Comparison of ENCODE assay signal across 23 mouse cellular contexts in the genomic region with DNA sequence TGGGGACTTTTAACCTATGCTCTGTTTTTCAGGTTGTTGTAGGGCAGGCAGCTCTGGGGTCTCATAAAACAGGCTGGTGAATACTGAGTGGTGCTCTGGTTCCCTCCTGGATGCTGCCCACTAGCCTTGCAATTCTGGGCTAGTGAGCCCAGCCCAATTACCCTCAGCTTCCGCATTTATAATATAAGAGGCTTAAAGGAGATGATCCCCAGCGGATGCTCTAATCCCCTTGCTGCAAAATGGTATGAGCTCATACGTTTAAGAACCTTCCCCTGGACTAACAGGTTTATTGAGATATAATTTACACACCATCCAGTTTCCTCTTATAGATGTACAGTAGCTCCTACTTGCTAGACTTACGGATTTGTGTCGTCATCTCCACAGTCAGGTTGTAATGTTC.
DNase-seq lines count a peak whose midpoint lies in the region; ATAC-seq and TF ChIP-seq lines count a peak whose summit lies in the region.
"Had no signal": no experiment of that assay in that cellular context is flagged by ENCODE, and none has a peak within 500 bp of the region (broad histone marks: within the 10 kb centered on the region; RNA-seq: fewer than 3 reads in every experiment).

No protein-coding gene starts in this region.

- peak; percentile 24; the same call in 1 of the 2 replicates for ATAC-seq in midbrain, embryonic 13.5 days
- no peak for ATAC-seq in midbrain, postnatal 0 days (ENCODE audit: low FRiP score)
- ATAC-seq: forebrain, embryonic 14.5 days had no signal

- H3K36me3 ChIP-seq in midbrain, embryonic 13.5 days: peaks cover 7% of the 10 kb centered on the region; the same call in 1 of the 2 replicates
- no peaks in the 10 kb centered on the region; the same call in 1 of the 2 replicates for H3K36me3 ChIP-seq in midbrain, postnatal 0 days (ENCODE audit: insufficient read depth, low read length)

- DNase-seq in midbrain, postnatal 0 days (ENCODE audit: low spot score): no peak
- peak; percentile 64 for DNase-seq in retina, adult 2 months (ENCODE audit: low read depth, low spot score)
- DNase-seq in retina, embryonic 14.5 days (ENCODE audit: low spot score): no peak
- peak; percentile 77 for DNase-seq in retina, postnatal 1 day
- DNase-seq in layer of hippocampus, adult 2 months (ENCODE audit: low spot score in 2 of 2): no peak
- no peak for DNase-seq in yolk sac, embryonic 10.5 days (ENCODE audit: low spot score)
- DNase-seq: adrenal gland, adult 2 months; adrenal gland, postnatal 10 days; adrenal gland, postnatal 25 days; cerebellum, adult 11 months; cerebellum, adult 18-20 months; cerebellum, adult 8-10 months; cerebellum, adult 9-11 months; cerebellum, postnatal 14 days; cerebellum, postnatal 36 days; embryo, embryonic 11 days had no signal

- no peak overlapping the region for H3K4me2 ChIP-seq in midbrain, embryonic 13.5 days (replicated peaks)
- H3K4me2 ChIP-seq in midbrain, postnatal 0 days (ENCODE audit: low read depth, low read length, poor library complexity, severe bottlenecking): no peak overlapping the region
- H3K4me2 ChIP-seq: embryonic facial prominence, embryonic 13.5 days; embryonic facial prominence, embryonic 15.5 days; forebrain, embryonic 12.5 days had no signal

- H3K9ac ChIP-seq in midbrain, embryonic 13.5 days (replicated peaks): no peak overlapping the region
- no peak overlapping the region for H3K9ac ChIP-seq in midbrain, postnatal 0 days (replicated peaks; ENCODE audit: low read length, poor library complexity, severe bottlenecking)
- H3K9ac ChIP-seq: embryonic facial prominence, embryonic 13.5 days; embryonic facial prominence, embryonic 15.5 days; forebrain, embryonic 12.5 days had no signal

- H3K4me1 ChIP-seq in midbrain, embryonic 13.5 days (replicated peaks): 0 out of 2 replicates have a peak, but pooled peaks cover 8% of the 10 kb centered on the region
- no peaks in the 10 kb centered on the region for H3K4me1 ChIP-seq in midbrain, postnatal 0 days (ENCODE audit: insufficient read depth, low read length)

- no peak overlapping the region for H3K27ac ChIP-seq in midbrain, embryonic 13.5 days
- H3K27ac ChIP-seq in midbrain, postnatal 0 days (ENCODE audit: low read depth, low read length): no peak overlapping the region
- H3K27ac ChIP-seq in layer of hippocampus, adult 2 months: no peak overlapping the region
- H3K27ac ChIP-seq: embryonic facial prominence, embryonic 13.5 days; embryonic facial prominence, embryonic 15.5 days; forebrain, embryonic 10.5 days had no signal

- no peak overlapping the region for H3K4me3 ChIP-seq in midbrain, embryonic 13.5 days (replicated peaks)
- no peak overlapping the region for H3K4me3 ChIP-seq in midbrain, postnatal 0 days (ENCODE audit: low read depth, low read length)
- no peak overlapping the region for H3K4me3 ChIP-seq in layer of hippocampus, adult 2 months
- H3K4me3 ChIP-seq: embryonic facial prominence, embryonic 13.5 days; embryonic facial prominence, embryonic 15.5 days; erythroblast, embryonic 14.5 days; forebrain, embryonic 10.5 days; forebrain, embryonic 12.5 days had no signal

- TF ChIP-seq CTCF in midbrain, postnatal 0 days (IDR thresholded peaks at IDR 0.05): no peak
- no peak for TF ChIP-seq CTCF in layer of hippocampus, adult 2 months (conservative IDR thresholded peaks at IDR 0.05)

- no peaks in the 10 kb centered on the region for H3K9me3 ChIP-seq in midbrain, embryonic 13.5 days
- no peaks in the 10 kb centered on the region for H3K9me3 ChIP-seq in midbrain, postnatal 0 days (ENCODE audit: low read length)
- H3K9me3 ChIP-seq: embryonic facial prominence, embryonic 13.5 days; embryonic facial prominence, embryonic 15.5 days; forebrain, embryonic 10.5 days; forebrain, embryonic 12.5 days had no signal

- WGBS in midbrain, embryonic 13.5 days: 61% methylated on average over 5 of the region's 5 CpGs
- WGBS in midbrain, postnatal 0 days: 63% methylated on average over 5 of the region's 5 CpGs

- no peaks in the 10 kb centered on the region for H3K27me3 ChIP-seq in midbrain, embryonic 13.5 days
- H3K27me3 ChIP-seq in midbrain, postnatal 0 days (ENCODE audit: insufficient read depth, low read length): no peaks in the 10 kb centered on the region
- H3K27me3 ChIP-seq: embryonic facial prominence, embryonic 13.5 days; embryonic facial prominence, embryonic 15.5 days; forebrain, embryonic 12.5 days had no signal

Comparison
In these comparisons a context has a peak if more than half of its experiments do, and no peak if none do; other contexts are left out.
1. DNase-seq: peak in retina, adult 2 months (single experiment) and retina, postnatal 1 day (single experiment); none in midbrain, postnatal 0 days (single experiment), retina, embryonic 14.5 days (single experiment), layer of hippocampus, adult 2 months (0 of 2) and yolk sac, embryonic 10.5 days (single experiment).